Mouse (Mus musculus): ENCODE data around the gene Cacnb2. TPM values are rescaled to one million over a fixed set of nuclear protein-coding genes. Genes with fewer than 3 reads are reported as not detected.

The Cacnb2 gene
- polyA plus RNA-seq, 1 experiment from 2014 or later: 1.2 TPM

DNA sequence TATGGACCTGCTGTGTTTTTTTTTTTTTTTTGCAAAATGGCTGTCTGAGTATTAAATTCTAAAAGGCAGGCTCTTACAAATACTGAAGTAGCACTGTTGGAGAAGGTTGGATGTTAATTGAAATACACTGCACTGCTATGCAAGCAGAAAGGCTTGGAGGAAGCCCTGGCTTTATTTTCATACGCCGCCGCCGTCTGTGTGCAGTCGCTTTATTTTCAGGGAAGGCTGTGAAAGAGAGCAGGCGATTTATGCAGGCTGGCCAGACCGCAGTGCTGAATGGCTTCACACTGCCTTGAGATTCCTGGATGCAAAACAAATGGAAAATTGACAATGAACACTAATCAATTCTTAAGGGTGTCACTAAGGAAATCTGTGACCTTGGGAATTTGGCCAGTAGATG, 137.5 kb downstream of the Cacnb2 start:
- ATAC-seq (replicated peaks; ENCODE audit: low FRiP score, low read depth) (no peak), DNase-seq (ENCODE audit: low spot score) (peak; percentile 21)
- no peaks in the 10 kb centered on the region for H3K27me3 ChIP-seq (ENCODE audit: insufficient read depth, low read length)
- TF ChIP-seq CTCF (IDR thresholded peaks at IDR 0.05; ENCODE audit: low read depth): no peak
- H3K4me2 ChIP-seq (ENCODE audit: low read length): no peak overlapping the region
- WGBS: 56% methylated on average over 7 of the region's 7 CpGs
- H3K9ac ChIP-seq (ENCODE audit: low read depth, low read length): no peak overlapping the region
- H3K27ac ChIP-seq: no peak overlapping the region
- no peaks in the 10 kb centered on the region for H3K4me1 ChIP-seq (replicated peaks; ENCODE audit: insufficient read depth, low read length)
- H3K9me3 ChIP-seq (replicated peaks; ENCODE audit: low read length): no peaks in the 10 kb centered on the region
- H3K4me3 ChIP-seq (replicated peaks; ENCODE audit: low read depth, low read length): no peak overlapping the region
- H3K36me3 ChIP-seq (ENCODE audit: insufficient read depth, low read length): no peaks in the 10 kb centered on the region

DNA sequence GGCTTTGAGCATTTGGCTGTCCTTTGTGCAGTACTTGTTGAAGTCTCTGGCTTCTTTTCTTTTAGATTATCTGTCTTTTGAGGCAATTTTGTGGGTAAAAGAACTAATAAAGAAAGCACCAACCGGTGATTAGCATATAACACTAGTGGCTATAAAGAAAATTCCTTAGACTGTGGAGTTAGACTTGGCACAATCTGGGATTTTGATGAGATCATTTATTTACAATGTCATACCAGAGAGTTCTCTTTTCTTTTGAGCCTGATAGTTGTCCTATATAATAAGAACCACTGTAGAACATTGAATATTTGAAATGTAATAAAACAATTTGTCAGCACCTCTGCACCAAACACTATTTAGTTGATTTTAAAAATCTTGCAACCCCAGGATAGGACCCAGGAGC, 141.9 kb downstream of the Cacnb2 start:
- no peaks in the 10 kb centered on the region for H3K27me3 ChIP-seq (ENCODE audit: insufficient read depth, low read length)
- 77% methylated on average over 1 of the region's 1 CpGs for WGBS
- no peaks in the 10 kb centered on the region for H3K9me3 ChIP-seq (replicated peaks; ENCODE audit: low read length)
- no peak overlapping the region for H3K9ac ChIP-seq (ENCODE audit: low read depth, low read length)
- no peak for TF ChIP-seq CTCF (IDR thresholded peaks at IDR 0.05; ENCODE audit: low read depth)
- DNase-seq (ENCODE audit: low spot score) (no peak), ATAC-seq (replicated peaks; ENCODE audit: low FRiP score, low read depth) (no peak)
- H3K4me2 ChIP-seq (ENCODE audit: low read length): no peak overlapping the region
- H3K4me3 ChIP-seq (replicated peaks; ENCODE audit: low read depth, low read length): no peak overlapping the region
- no peaks in the 10 kb centered on the region for H3K36me3 ChIP-seq (ENCODE audit: insufficient read depth, low read length)
- no peaks in the 10 kb centered on the region for H3K4me1 ChIP-seq (replicated peaks; ENCODE audit: insufficient read depth, low read length)
- no peak overlapping the region for H3K27ac ChIP-seq

DNA sequence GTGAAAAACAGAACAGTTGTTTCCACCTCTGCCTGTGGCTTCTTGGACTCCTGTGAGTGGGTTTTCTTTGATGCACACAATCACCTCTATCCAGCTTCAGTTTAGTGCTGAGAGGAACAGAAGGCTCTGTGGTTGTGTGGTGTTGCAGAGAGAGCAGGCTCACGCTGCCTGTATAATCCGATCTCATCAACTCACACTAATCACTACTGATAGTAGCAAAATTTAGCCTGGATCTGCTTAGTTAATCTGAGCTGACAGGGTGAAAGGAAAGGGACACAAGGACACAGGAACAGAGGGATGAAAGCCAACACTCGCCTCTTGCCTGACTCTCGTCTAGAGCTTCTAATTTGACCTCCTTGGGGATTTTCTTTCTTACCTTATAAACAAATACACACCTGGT, 160.0 kb downstream of the Cacnb2 start:
- 62% methylated on average over 4 of the region's 4 CpGs for WGBS
- no peaks in the 10 kb centered on the region for H3K9me3 ChIP-seq (replicated peaks; ENCODE audit: low read length)
- no peaks in the 10 kb centered on the region for H3K4me1 ChIP-seq (replicated peaks; ENCODE audit: insufficient read depth, low read length)
- no peak for ATAC-seq (replicated peaks; ENCODE audit: low FRiP score, low read depth)
- H3K4me2 ChIP-seq (ENCODE audit: low read length): no peak overlapping the region
- no peak for DNase-seq (ENCODE audit: low spot score)
- H3K27ac ChIP-seq: no peak overlapping the region
- H3K27me3 ChIP-seq (ENCODE audit: insufficient read depth, low read length): no peaks in the 10 kb centered on the region
- no peak overlapping the region for H3K9ac ChIP-seq (ENCODE audit: low read depth, low read length)
- no peaks in the 10 kb centered on the region for H3K36me3 ChIP-seq (ENCODE audit: insufficient read depth, low read length)
- TF ChIP-seq CTCF (IDR thresholded peaks at IDR 0.05; ENCODE audit: low read depth): no peak
- no peak overlapping the region for H3K4me3 ChIP-seq (replicated peaks; ENCODE audit: low read depth, low read length)

DNA sequence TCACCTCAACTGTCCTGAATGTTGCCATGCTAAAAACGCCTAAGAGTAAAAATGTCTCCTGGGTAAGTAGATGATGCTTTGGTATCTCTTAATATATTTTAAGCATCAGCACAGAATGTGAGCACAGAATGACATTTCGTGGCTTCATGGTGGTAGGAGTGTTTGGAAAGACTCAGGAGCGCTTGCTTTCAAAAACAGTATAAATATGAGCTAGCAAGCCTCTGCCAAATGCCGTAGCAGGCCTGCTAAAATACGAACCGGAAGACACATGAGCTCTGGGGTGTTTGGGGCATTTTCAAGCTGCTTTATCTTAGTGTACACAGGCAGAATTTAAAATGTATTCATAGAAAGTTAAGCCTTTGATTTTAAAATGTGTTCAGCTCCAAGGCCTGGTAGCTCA, 161.0 kb downstream of the Cacnb2 start:
- Histone ChIP-seq H3K4me1 (replicated peaks; ENCODE audit: insufficient read depth, low read length) (no peaks in the 10 kb centered on the region), H3K9me3 (replicated peaks; ENCODE audit: low read length) (no peaks in the 10 kb centered on the region), H3K27ac (no peak overlapping the region), H3K4me2 (ENCODE audit: low read length) (no peak overlapping the region), H3K36me3 (ENCODE audit: insufficient read depth, low read length) (no peaks in the 10 kb centered on the region), H3K4me3 (replicated peaks; ENCODE audit: low read depth, low read length) (no peak overlapping the region), H3K27me3 (ENCODE audit: insufficient read depth, low read length) (no peaks in the 10 kb centered on the region), H3K9ac (ENCODE audit: low read depth, low read length) (no peak overlapping the region)
- ATAC-seq (replicated peaks; ENCODE audit: low FRiP score, low read depth) (no peak), DNase-seq (ENCODE audit: low spot score) (no peak)
- TF ChIP-seq CTCF (IDR thresholded peaks at IDR 0.05; ENCODE audit: low read depth): no peak
- WGBS: 74% methylated on average over 6 of the region's 6 CpGs

DNA sequence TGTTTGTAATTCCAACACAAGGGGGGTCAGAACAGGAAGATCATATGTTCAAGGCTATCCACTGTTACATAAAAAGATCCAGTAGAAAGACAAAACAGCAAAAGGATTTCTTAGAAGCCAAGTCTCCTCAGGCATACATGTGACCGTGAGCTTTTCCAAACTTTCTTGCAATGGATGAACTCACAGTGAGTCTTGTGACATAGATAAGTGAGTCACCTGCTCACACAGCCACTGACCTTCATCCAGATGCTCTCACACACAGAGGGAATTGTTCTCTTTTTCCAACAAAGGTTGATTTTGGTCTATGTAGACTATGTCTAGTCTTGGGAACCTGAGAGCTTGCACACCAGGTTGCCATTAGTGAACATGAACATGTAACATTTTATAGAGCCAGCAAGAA, 166.6 kb downstream of the Cacnb2 start:
- Histone ChIP-seq H3K9me3 (replicated peaks; ENCODE audit: low read length) (no peaks in the 10 kb centered on the region), H3K9ac (ENCODE audit: low read depth, low read length) (no peak overlapping the region), H3K27ac (no peak overlapping the region), H3K27me3 (ENCODE audit: insufficient read depth, low read length) (no peaks in the 10 kb centered on the region), H3K4me2 (ENCODE audit: low read length) (no peak overlapping the region), H3K36me3 (ENCODE audit: insufficient read depth, low read length) (no peaks in the 10 kb centered on the region), H3K4me1 (replicated peaks; ENCODE audit: insufficient read depth, low read length) (no peaks in the 10 kb centered on the region), H3K4me3 (replicated peaks; ENCODE audit: low read depth, low read length) (no peak overlapping the region)
- DNase-seq (ENCODE audit: low spot score): no peak
- WGBS: 86% methylated on average over 1 of the region's 1 CpGs
- ATAC-seq (replicated peaks; ENCODE audit: low FRiP score, low read depth): no peak
- TF ChIP-seq CTCF (IDR thresholded peaks at IDR 0.05; ENCODE audit: low read depth): no peak

DNA sequence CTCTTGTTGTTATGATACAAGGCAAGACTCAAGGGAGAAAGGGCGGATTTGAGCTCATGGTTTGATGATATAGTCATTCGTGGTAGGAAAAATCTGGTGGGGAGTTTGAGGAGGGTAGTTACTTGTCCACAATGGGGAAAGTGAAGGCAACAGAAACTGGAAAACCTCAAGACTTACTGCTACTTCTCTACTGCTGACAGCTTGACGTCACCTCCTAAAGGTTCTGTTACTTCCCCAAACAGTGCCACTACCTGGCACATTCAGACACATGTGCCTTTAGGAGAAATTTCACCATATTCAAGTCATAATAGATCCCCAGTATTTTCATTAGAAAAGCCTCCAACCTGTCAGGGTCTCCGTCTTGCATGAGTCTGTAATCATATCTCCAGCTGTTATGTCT, 167.7 kb downstream of the Cacnb2 start:
- H3K4me1 ChIP-seq (replicated peaks; ENCODE audit: insufficient read depth, low read length): no peaks in the 10 kb centered on the region
- no peaks in the 10 kb centered on the region for H3K36me3 ChIP-seq (ENCODE audit: insufficient read depth, low read length)
- no peak overlapping the region for H3K27ac ChIP-seq
- H3K9ac ChIP-seq (ENCODE audit: low read depth, low read length): no peak overlapping the region
- 80% methylated on average over 4 of the region's 4 CpGs for WGBS
- H3K4me2 ChIP-seq (ENCODE audit: low read length): no peak overlapping the region
- H3K27me3 ChIP-seq (ENCODE audit: insufficient read depth, low read length): no peaks in the 10 kb centered on the region
- no peaks in the 10 kb centered on the region for H3K9me3 ChIP-seq (replicated peaks; ENCODE audit: low read length)
- DNase-seq (ENCODE audit: low spot score) (no peak), ATAC-seq (replicated peaks; ENCODE audit: low FRiP score, low read depth) (no peak)
- no peak overlapping the region for H3K4me3 ChIP-seq (replicated peaks; ENCODE audit: low read depth, low read length)
- TF ChIP-seq CTCF (IDR thresholded peaks at IDR 0.05; ENCODE audit: low read depth): no peak

DNA sequence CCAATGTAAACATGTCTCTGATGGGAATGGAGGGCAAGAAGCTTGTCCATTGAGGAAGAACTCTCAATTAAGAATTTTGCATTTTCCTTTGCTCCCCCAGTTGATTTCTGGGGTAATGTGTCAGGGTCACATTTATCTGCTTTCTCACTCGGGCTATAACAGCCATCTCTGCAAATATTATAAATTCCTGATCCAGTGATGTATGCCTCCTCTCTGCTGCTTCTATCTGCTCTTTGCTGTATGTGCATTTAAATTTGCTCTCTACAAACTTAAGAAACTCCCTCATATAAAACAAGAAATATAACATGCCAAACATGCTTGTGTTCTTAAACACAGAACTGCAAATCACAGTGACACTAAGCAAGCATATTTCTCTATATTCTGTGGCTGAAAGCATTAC, 171.5 kb downstream of the Cacnb2 start:
- Histone ChIP-seq H3K9ac (ENCODE audit: low read depth, low read length) (no peak overlapping the region), H3K4me3 (replicated peaks; ENCODE audit: low read depth, low read length) (no peak overlapping the region), H3K36me3 (ENCODE audit: insufficient read depth, low read length) (no peaks in the 10 kb centered on the region), H3K27ac (no peak overlapping the region), H3K4me2 (ENCODE audit: low read length) (no peak overlapping the region), H3K27me3 (ENCODE audit: insufficient read depth, low read length) (no peaks in the 10 kb centered on the region), H3K9me3 (replicated peaks; ENCODE audit: low read length) (no peaks in the 10 kb centered on the region), H3K4me1 (replicated peaks; ENCODE audit: insufficient read depth, low read length) (no peaks in the 10 kb centered on the region)
- no peak for TF ChIP-seq CTCF (IDR thresholded peaks at IDR 0.05; ENCODE audit: low read depth)
- 41% methylated on average over 1 of the region's 1 CpGs for WGBS
- ATAC-seq (replicated peaks; ENCODE audit: low FRiP score, low read depth) (no peak), DNase-seq (ENCODE audit: low spot score) (no peak)
